Mouse (Mus musculus) forebrain, postnatal 0 days (tissue): ENCODE results near the gene Galntl6. TPM values are rescaled to one million over a fixed set of nuclear protein-coding genes. Genes with fewer than 3 reads are reported as not detected.

Experiments used
- ATAC-seq: fragments of 200-750 bp; cut with Nextera tagmentation; 2 replicates; pipeline ENCODE4 v1.8.0; 2017; ENCODE audit warnings: mild to moderate bottlenecking, moderate library complexity
- DNase-seq: peaks from one replicate; pipeline ENCODE4 v3.0.0-alpha.2; 2015
- H3K27ac ChIP-seq: fragments of 300-500 bp; sonication (generic); 2 replicates; pipeline ENCODE4 v1.5.1; 2014; ENCODE audit warnings: low read depth, mild to moderate bottlenecking, antibody characterized with exemption, low read length, moderate library complexity, mixed read lengths
- H3K27me3 ChIP-seq: fragments of 300-500 bp; sonication (generic); 2 replicates; pipeline ENCODE4 v1.6.1; 2014; ENCODE audit warnings: mild to moderate bottlenecking, low read length, mixed read lengths; ENCODE audit not compliant: insufficient read depth
- H3K36me3 ChIP-seq: fragments of 300-500 bp; sonication (generic); 2 replicates; pipeline ENCODE4 v1.6.1; 2014; ENCODE audit warnings: mild to moderate bottlenecking, moderate library complexity; ENCODE audit not compliant: insufficient read depth
- H3K4me1 ChIP-seq: fragments of 300-500 bp; sonication (generic); 2 replicates; pipeline ENCODE4 v1.6.1; 2014; ENCODE audit warnings: antibody characterized with exemption; ENCODE audit not compliant: insufficient read depth
- H3K4me2 ChIP-seq: fragments of 300-500 bp; sonication (generic); 2 replicates; pipeline ENCODE4 v1.6.1; 2014; ENCODE audit warnings: low read depth, mild to moderate bottlenecking, moderate library complexity
- H3K4me3 ChIP-seq: fragments of 300-500 bp; sonication (generic); 2 replicates; pipeline ENCODE4 v1.5.1; 2014; ENCODE audit warnings: low read depth, low read length, mixed read lengths
- H3K9ac ChIP-seq: fragments of 300-500 bp; sonication (generic); 2 replicates; pipeline ENCODE4 v1.6.1; 2014; ENCODE audit warnings: mild to moderate bottlenecking
- H3K9me3 ChIP-seq: fragments of 300-500 bp; sonication (generic); 2 replicates; pipeline ENCODE4 v1.6.1; 2016; ENCODE audit warnings: low read length
- CTCF ChIP-seq: sonication (generic); IDR thresholded peaks from 2 replicates; pipeline ENCODE4 v1.5.1; 2016; ENCODE audit warnings: antibody characterized with exemption, control low read depth, low read depth
- WGBS: fragments of 180-500 bp; shearing (Covaris S2); extraction: QIAGEN DNeasy Blood & Tissue Kit; methylation state at CpG from one replicate; pipeline ENCODE4 v1.1.7; 2014; 5-methylcytosine and 5-hydroxymethylcytosine counted together
- polyA plus RNA-seq: library from polyadenylated mRNA; unstranded; fragments of >200 nt; fragmentation: Nextera tagmentation; extraction: Ambion mirVana; gene quantifications from 2 replicates; pipeline ENCODE4 v1.2.1, GENCODE M21; 2015
- total RNA-seq: library from RNA; depleted of rRNA; stranded (reverse); fragments of >200 nt; gene quantifications from 2 replicates; pipeline ENCODE4 v1.2.3, GENCODE M21; 2014

Gene Galntl6
- total and polyA plus RNA-seq, 2 experiments from 2014 or later = 15.0 to 27.8 TPM

DNA sequence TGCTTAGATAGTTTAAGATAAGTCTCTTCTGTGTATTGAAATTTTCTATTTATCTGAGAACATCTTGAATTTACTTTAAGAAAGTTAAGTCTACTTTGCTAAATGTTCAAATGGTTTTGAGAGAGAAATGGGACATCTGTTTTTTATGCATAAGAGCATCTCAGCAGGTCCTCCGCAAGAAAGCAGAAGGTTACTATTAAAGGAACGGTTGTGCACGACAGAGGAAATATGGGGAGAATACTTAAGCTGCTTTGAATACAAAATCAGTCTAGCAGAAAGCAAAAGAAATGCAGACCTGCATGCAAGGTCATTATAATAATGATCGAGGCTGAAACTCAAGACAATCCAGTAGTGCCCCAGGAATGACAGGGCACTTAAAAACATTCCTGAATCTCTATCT, 621.0 kb downstream of the Galntl6 start:
- no peaks in the 10 kb centered on the region for H3K4me1 ChIP-seq
- WGBS = 36% methylated on average over 4 of the region's 4 CpGs

DNA sequence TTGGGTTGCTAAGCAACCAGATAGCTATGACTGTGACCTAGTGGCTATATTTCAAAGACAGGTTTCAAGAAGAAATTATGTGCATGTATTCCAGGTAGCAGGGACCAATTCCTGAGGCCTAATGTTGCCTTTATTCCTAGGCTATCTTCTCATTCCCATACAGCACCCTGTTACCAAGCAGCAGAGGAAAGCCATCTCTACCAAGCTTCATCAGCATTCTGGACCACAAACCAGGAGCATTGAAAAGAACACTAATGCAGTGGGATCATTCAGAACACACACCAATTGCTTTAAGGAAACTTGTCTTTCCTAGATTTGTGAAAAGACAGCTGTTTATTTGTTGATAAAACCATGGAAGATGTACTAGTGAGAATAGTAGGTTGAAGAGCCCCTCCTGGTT, 622.4 kb downstream of the Galntl6 start:
- H3K4me2 ChIP-seq = no peak overlapping the region
- H3K27ac ChIP-seq = no peak overlapping the region
- no peaks in the 10 kb centered on the region for H3K9me3 ChIP-seq
- no peak for DNase-seq
- no peak for ATAC-seq
- no peaks in the 10 kb centered on the region for H3K36me3 ChIP-seq
- no peaks in the 10 kb centered on the region for H3K27me3 ChIP-seq
- TF ChIP-seq CTCF = no peak
- H3K4me1 ChIP-seq = no peaks in the 10 kb centered on the region
- no peak overlapping the region for H3K4me3 ChIP-seq
- H3K9ac ChIP-seq = no peak overlapping the region

More for the DNA sequence above, 621.0 kb downstream of the Galntl6 start:
- no peaks in the 10 kb centered on the region for H3K36me3 ChIP-seq
- H3K4me2 ChIP-seq = no peak overlapping the region
- H3K9me3 ChIP-seq = no peaks in the 10 kb centered on the region
- DNase-seq (no peak), ATAC-seq (no peak)
- H3K27me3 ChIP-seq = no peaks in the 10 kb centered on the region
- no peak for TF ChIP-seq CTCF
- H3K27ac ChIP-seq = no peak overlapping the region
- no peak overlapping the region for H3K9ac ChIP-seq
- no peak overlapping the region for H3K4me3 ChIP-seq

GRCm38 (mm10) chr8:58265485-58265884, 647.0 kb downstream of the Galntl6 start:
- H3K4me2 ChIP-seq = no peak overlapping the region
- no peak for TF ChIP-seq CTCF
- H3K9me3 ChIP-seq = no peaks in the 10 kb centered on the region
- DNase-seq (no peak), ATAC-seq (peak; percentile 43; the same call in 1 of the 2 replicates)
- H3K4me1 ChIP-seq = no peaks in the 10 kb centered on the region
- no peak overlapping the region for H3K27ac ChIP-seq
- H3K27me3 ChIP-seq = no peaks in the 10 kb centered on the region
- H3K9ac ChIP-seq = no peak overlapping the region
- 76% methylated on average over 2 of the region's 2 CpGs for WGBS
- no peaks in the 10 kb centered on the region for H3K36me3 ChIP-seq
- no peak overlapping the region for H3K4me3 ChIP-seq

- no peak overlapping the region for H3K27ac ChIP-seq
- no peak overlapping the region for H3K9ac ChIP-seq
- no peaks in the 10 kb centered on the region for H3K9me3 ChIP-seq
- no peaks in the 10 kb centered on the region for H3K27me3 ChIP-seq
- ATAC-seq (no peak), DNase-seq (peak; percentile 7)
- WGBS = 29% methylated on average over 2 of the region's 2 CpGs
- no peaks in the 10 kb centered on the region for H3K36me3 ChIP-seq
- no peak overlapping the region for H3K4me2 ChIP-seq
- no peaks in the 10 kb centered on the region for H3K4me1 ChIP-seq
- no peak overlapping the region for H3K4me3 ChIP-seq
- TF ChIP-seq CTCF = no peak
Measured at GRCm38 (mm10) chr8:58258577-58259315, 653.7 kb downstream of the Galntl6 start.

DNA sequence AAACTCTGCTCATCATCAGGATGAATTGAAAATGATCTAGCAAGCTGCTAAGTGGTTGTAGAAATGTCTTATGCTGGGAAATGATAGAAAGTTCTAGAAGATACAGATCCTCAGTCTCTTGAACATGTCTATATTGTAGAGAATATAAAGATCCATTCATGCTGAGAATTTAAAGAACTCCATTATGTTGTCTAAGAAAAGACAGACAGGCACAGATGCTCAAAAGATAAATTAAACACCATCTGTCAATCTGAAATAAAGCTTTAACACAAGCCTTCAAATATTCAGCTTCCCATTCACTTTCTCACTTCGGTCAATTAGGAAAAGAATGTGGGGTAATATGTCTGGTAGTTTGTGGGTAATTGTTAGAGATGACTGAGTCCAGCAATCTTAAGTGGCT, 658.8 kb downstream of the Galntl6 start:
- 23% methylated on average over 1 of the region's 1 CpGs for WGBS
- no peak for TF ChIP-seq CTCF
- H3K9me3 ChIP-seq = no peaks in the 10 kb centered on the region
- no peaks in the 10 kb centered on the region for H3K4me1 ChIP-seq
- peak; percentile 14 for DNase-seq
- H3K36me3 ChIP-seq = no peaks in the 10 kb centered on the region
- no peak overlapping the region for H3K9ac ChIP-seq
- no peak overlapping the region for H3K4me3 ChIP-seq
- no peak overlapping the region for H3K4me2 ChIP-seq
- H3K27me3 ChIP-seq = no peaks in the 10 kb centered on the region
- ATAC-seq = peak; percentile 66
- H3K27ac ChIP-seq = no peak overlapping the region

GRCm38 (mm10) chr8:58244830-58245229, 667.6 kb downstream of the Galntl6 start:
- H3K4me1 ChIP-seq = no peaks in the 10 kb centered on the region
- H3K9me3 ChIP-seq = no peaks in the 10 kb centered on the region
- no peak overlapping the region for H3K9ac ChIP-seq
- no peak overlapping the region for H3K4me3 ChIP-seq
- no peak overlapping the region for H3K4me2 ChIP-seq
- no peak for ATAC-seq
- no peak for TF ChIP-seq CTCF
- WGBS = 88% methylated on average over 3 of the region's 3 CpGs
- H3K27me3 ChIP-seq = no peaks in the 10 kb centered on the region
- H3K36me3 ChIP-seq = no peaks in the 10 kb centered on the region
- no peak for DNase-seq
- H3K27ac ChIP-seq = no peak overlapping the region

DNA sequence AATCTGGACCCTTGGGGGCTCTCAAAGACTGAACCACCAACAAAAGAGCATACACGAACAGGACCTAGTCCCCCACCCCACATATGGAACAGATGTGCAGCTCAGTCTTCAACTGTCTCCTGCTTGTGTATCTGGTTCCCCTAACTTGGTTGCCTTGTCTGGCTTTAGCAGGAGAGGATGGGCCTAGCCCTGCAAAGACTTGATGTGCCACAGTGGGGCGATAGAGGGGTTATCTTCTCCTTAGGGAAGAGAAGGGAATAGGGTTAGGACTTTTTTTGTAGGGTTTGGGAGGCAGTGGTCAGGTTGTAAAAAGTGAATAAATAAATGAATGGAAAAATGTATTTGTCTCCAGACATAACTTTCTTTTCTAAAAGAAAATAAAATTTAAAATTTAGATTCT, 678.2 kb downstream of the Galntl6 start:
- H3K9ac ChIP-seq = no peak overlapping the region
- H3K9me3 ChIP-seq = no peaks in the 10 kb centered on the region
- no peaks in the 10 kb centered on the region for H3K4me1 ChIP-seq
- ATAC-seq (no peak), DNase-seq (no peak)
- WGBS = 31% methylated on average over 2 of the region's 2 CpGs
- no peak overlapping the region for H3K27ac ChIP-seq
- H3K4me2 ChIP-seq = no peak overlapping the region
- H3K4me3 ChIP-seq = no peak overlapping the region
- no peaks in the 10 kb centered on the region for H3K27me3 ChIP-seq
- H3K36me3 ChIP-seq = no peaks in the 10 kb centered on the region
- no peak for TF ChIP-seq CTCF
